Mouse (Mus musculus) c-Kit-positive CD71-positive TER-119-negative erythroid progenitor cells, embryonic 14.5 days (primary cell): ENCODE data around the gene Gm10073.
"Not testable (repeated sequence)": the region's sequence is repeated elsewhere in the genome, so short reads cannot be mapped to it uniquely, and the experiment has no call there.

Experiments
- DNase-seq: peaks from one replicate; pipeline ENCODE4 v3.0.0-alpha.2; 2013; ENCODE audit warnings: low read depth

Gene Gm10073

DNA sequence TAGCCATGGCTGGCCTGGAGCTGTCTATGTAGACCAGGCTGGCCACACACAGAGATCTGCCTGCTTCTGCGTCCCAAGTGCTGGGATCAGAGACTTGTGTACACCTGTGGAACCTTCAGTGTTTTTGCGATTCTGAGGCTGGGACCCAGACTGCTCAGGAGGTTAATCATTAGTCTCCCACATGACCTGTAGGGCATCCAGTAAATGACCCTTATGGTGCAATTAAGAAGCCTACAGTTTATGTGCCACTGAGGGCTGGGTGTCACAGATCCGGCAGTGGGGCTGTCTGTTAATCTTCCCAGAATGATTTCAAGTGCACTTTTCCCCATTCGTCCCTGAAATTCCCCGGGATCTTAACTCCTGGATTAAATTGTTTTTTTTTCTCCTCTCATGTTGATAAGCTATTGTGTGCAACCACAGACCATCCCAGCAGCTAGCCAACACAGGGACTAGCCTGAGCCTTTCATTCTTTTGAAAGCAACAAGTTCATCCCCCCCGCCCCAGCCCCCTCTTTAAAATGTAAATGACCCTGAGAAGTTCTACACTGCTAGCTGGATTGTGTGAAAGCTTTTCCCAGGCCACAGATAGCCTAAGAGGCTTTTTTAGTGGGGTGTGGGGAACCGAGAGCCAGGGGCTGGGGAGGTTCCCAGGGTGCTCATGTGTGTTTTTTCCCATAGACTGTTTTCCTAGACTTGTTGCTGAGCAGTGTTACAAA lies 26.2 kb upstream of the Gm10073 start:
- DNase-seq = no peak

- DNase-seq = no peak
These were observed 23.8 kb upstream of the Gm10073 start for GRCm38 (mm10) chr8:106597067-106597466.

DNA sequence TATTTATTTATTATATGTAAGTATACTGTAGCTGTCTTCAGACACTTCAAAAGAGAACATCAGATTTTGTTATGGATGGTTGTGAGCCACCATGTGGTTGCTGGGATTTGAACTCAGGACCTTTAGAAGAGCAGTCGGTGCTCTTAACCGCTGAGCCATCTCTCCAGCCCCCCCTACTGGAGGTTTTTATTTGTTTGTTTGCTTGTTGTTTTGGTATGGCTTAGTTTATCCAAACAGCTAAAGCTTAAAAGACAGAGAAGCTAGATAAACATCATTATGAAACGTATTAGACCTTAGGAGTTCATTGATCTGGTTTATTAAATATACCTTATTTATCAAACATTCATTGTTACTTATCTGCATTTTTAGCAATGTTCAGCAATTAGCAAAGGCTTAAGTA lies 22.4 kb upstream of the Gm10073 start:
- DNase-seq = peak; percentile 4

DNA sequence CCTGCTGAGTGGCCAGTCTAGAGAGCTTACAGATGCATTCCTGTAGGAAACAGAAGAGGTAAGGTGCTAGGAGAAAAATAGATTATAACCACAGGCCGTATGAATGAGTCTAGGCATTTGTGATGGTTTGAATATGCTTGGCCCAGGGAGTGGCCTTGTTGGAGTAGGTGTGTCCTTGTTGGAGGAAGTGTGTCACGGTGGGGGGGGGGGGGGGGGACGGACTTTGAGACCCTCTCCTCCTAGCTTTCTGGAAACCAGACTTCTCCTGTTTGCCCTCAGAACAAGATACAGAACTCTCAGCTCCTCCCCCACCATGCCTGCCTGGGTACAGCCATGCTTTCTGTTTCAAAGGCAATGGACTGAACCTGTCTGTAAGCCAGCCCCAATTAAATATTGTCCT lies 19.2 kb upstream of the Gm10073 start:
- DNase-seq = no peak

GRCm38 (mm10) chr8:106588443-106589431 lies 15.5 kb upstream of the Gm10073 start:
- DNase-seq = no peak

- no peak for DNase-seq
These were observed 13.6 kb upstream of the Gm10073 start for GRCm38 (mm10) chr8:106586896-106587295.

DNA sequence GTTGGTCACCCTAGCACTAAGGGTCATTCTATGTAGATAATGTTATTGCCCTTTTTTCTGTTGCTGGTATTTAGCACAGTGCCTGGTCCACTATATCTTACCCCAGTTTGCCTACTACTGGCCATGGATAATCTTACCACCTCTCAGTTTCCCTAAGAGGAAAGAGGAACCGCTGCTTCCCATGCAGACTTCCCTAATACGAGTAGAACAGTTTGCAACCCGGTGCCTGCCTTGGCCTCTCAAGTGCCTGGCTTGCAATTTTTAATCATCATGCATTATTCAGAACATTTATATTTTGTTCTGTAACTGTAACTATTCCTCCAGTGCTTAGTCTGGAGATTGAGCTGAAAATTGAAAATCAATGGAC lies 12.4 kb upstream of the Gm10073 start:
- DNase-seq = no peak

- DNase-seq = no peak
These were observed 11.8 kb upstream of the Gm10073 start for GRCm38 (mm10) chr8:106584942-106585670.

DNA sequence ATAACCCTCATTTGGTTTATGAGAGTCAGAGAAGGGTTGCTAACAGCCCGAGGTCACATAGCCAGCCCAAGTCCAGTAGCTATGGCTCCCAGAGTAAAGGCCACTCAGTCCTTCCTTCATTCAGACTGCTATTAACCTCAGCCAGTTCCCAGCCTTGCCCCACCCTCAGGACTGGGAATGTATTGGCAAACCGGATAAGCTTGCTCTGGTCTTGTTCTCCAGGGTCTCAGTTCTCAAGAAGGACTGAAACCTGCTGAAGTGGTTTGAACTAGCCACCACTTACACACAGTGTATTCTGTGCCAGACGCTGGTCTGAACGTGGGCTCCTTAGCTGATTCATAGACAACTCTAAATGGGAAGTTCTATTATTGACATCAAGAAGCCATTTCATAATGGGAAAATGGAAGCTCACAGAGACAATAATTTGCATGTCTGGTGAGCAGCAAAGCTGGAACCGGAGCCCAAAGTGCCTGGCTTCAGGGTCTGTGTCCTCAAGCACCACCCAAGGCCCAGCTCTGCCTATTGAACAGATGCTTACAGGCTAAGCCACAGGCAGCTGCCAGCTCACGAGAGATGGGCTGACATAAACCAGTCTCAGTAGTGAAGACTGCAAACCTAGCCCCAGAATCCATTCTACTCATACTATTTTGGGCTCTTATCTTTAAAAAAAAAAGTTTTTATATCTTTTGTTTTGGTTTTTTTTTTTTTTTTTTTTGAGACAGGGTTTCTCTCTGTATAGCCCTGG lies 8.3 kb upstream of the Gm10073 start:
- DNase-seq = no peak

DNA sequence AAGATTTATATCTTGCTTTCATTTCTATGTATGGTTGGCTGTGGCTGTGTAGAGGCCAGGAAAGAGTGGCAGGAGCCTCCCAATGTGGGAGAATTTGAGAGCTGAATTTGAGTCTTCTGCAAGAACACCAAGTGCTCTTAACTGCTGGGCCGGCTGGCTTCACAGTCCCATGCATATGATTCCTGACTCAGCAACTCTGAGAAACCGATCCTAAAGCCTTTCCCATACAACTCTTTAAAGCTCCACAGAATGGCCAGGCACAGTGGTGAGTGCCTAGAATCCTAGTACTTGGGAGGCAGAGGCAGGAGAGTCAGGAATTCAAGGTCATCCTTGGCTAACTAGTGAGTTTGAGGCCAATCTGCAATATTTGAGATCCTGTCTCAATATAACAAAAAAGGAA lies 6.2 kb upstream of the Gm10073 start:
- DNase-seq = no peak

DNA sequence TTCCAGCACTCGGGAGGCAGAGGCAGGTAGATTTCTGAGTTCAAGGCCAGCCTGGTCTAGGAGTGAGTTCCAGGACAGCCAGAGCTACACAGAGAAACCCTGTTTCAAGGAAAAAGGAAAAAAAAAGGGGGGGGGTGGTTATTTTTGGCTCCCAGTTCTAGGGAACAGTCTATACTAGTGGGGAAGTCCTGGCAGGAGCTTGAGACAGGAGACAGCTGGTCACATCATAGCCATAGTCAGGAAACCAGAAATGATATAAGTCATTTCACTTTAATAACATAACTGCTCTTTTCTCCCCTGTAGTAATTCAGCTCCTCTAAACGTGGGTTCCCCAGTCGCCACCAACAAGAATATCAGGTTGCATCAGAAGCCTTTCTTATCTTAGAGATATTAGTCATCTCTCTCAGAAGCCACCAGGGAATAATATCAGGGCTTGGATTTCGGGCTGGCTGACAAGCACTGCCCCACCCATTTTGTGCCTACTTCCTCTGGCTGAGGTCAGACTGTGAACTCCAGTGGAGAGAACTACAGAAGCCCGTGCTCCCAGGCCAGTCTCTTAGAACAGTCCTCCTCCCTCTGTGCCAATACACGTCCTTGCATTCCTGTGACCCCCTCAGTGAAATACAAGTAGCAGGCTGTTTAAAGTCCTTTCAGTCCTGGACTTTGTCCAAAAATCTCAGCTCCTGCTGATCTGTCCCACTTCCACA lies 3.7 kb upstream of the Gm10073 start:
- no peak for DNase-seq

GRCm38 (mm10) chr8:106574283-106574682 lies 1.0 kb upstream of the Gm10073 start:
- no peak for DNase-seq

DNA sequence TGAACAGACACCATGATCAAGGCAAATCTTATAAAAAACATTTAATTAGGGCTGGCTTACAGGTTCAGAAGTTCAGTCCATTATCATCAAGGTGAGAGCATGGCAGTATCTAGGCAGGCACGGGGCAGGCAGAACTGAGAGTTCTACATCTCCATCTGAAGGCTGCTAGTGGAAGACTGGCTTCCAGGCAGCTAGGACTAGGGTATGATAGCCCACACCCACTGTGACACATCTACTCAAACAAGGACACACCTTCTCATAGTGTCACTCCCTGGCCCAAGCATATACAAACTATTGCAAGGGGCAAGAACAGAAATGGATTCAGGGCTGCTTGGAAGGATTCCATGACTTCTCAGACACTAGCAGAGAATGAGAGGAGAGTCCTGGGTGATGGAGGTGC lies 1.1 kb downstream of the Gm10073 start:
- DNase-seq = not testable (repeated sequence)

DNA sequence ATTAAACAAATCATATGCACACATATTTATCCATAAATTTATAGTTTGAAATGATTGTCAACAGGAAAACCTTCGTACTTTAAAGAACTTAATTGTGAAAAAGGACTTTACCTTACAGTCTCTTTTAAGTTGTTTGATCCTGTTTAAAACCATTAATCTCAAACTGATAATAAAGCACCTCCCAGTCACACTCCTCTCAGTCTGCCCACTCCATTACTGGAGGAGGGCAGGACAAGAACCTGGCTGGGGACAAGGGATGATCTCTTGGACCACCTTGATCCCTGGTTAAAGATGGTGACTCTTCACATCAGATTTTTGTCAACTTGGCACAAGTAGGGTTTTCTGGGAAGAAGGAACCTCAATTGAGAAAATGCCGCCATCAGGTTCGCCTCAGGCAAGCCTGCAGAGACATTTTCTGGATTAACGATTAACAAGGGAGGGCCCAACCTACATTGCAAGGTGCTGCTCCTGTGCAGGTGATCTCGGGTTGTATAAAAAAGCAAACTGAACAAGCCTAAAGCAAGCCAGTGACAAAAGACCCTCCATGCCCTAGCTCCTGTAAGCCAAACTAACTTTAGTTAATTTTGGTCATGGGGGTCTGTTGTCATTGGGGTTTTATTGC lies 1.6 kb downstream of the Gm10073 start:
- no peak for DNase-seq

DNA sequence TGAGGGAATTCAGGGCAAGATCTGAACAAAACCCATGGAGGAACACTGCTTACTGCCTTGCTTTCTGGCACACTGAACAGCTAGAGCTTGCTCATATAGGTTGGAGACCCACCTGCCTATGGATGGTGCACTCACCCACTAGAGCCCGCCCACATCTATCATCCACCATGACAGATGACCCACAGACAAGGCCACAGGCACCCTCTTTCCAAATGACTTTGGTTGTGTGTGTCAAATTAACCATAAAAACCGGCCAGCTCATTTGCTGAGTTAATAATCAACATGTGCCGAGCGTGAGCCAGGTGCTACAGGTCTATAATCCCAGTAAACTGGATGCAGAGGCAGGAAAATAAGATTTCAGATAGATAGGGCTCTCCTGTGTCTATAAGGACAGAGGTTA lies 2.9 kb downstream of the Gm10073 start:
- DNase-seq = no peak

- DNase-seq = no peak
These were observed 4.3 kb downstream of the Gm10073 start for GRCm38 (mm10) chr8:106569006-106569405.

DNA sequence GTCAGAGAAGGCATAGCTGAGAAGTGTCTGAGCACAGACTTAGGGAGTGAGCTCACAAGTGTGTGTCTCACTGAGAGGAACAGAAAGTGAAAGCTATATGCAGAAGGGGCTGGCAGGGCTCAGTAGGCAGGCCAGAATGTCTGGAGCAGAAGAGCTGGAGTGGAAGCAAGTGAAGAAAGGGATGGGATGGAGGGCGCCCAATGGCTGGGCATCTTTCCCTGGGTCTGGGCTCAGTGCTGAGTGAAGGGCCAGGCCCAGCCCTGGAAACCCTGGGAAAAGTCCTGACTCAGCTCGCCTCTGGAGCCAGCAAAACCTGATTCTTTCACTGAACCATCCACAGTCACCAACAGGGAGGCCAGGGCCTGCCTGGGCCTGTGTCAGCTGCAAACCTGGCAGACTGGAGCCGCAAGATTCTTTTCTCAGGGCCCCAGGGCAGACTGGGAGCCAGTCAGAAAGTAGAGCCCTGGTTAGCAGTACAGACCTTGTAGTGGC lies 9.5 kb downstream of the Gm10073 start:
- no peak for DNase-seq

GRCm38 (mm10) chr8:106561097-106561865 lies 12.0 kb downstream of the Gm10073 start:
- DNase-seq = peak; percentile 16

DNA sequence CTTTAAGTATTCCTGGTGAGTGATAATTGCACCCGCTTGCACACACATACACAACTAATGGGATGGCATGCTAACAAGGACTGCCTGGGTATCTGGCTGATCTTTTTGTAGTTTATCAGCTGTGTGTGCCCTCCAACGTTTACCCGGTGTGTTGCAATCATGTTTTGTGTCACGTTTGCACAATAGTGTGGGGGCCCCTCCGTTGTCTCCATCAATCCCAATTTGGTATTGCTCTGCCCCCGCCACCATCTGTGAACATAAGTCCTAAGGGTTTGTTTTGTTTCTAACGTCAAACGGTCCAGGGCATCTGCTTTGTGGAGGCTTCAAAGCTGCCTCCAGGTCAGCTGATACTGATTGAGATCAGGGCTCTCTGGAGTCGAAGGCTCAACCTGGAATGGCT lies 13.4 kb downstream of the Gm10073 start:
- no peak for DNase-seq
